In genomic region chr8:71289098-71289497, GRCm38 (mm10) we compare ENCODE assay signal across 11 mouse cellular contexts. TPM values are rescaled to one million over a fixed set of nuclear protein-coding genes. Genes with fewer than 3 reads are reported as not detected.
A peak's percentile ranks its signal among the peaks of the same experiment; 100 is the strongest.
DNase-seq lines count a peak whose midpoint lies in the region; ATAC-seq and TF ChIP-seq lines count a peak whose summit lies in the region.
"Had no signal": no experiment of that assay in that cellular context is flagged by ENCODE, and none has a peak within 500 bp of the region (broad histone marks: within the 10 kb centered on the region; RNA-seq: fewer than 3 reads in every experiment).

No protein-coding gene starts in this region.

- no peak overlapping the region for H3K4me3 ChIP-seq in heart, embryonic 15.5 days
- no peak overlapping the region for H3K4me3 ChIP-seq in midbrain, postnatal 0 days (ENCODE audit: low read depth, low read length)
- H3K4me3 ChIP-seq: hindbrain, embryonic 13.5 days had no signal

- peak overlapping the region; percentile 37 for H3K27ac ChIP-seq in heart, embryonic 15.5 days
- H3K27ac ChIP-seq in midbrain, postnatal 0 days (ENCODE audit: low read depth, low read length) = no peak overlapping the region
- H3K27ac ChIP-seq: hindbrain, embryonic 13.5 days had no signal

- TF ChIP-seq CTCF in midbrain, postnatal 0 days (IDR thresholded peaks at IDR 0.05) = no peak

- no peaks in the 10 kb centered on the region for H3K27me3 ChIP-seq in heart, embryonic 15.5 days
- no peaks in the 10 kb centered on the region for H3K27me3 ChIP-seq in midbrain, postnatal 0 days (ENCODE audit: insufficient read depth, low read length)
- H3K27me3 ChIP-seq: hindbrain, embryonic 13.5 days had no signal

- H3K4me1 ChIP-seq in heart, embryonic 15.5 days (replicated peaks) = peaks cover 32% of the 10 kb centered on the region
- H3K4me1 ChIP-seq in midbrain, postnatal 0 days (ENCODE audit: insufficient read depth, low read length) = no peaks in the 10 kb centered on the region

- H3K36me3 ChIP-seq in heart, embryonic 15.5 days = peaks cover 20% of the 10 kb centered on the region
- H3K36me3 ChIP-seq in midbrain, postnatal 0 days (ENCODE audit: insufficient read depth, low read length) = peaks cover 12% of the 10 kb centered on the region

- H3K4me2 ChIP-seq in heart, embryonic 15.5 days = no peak overlapping the region
- no peak overlapping the region for H3K4me2 ChIP-seq in midbrain, postnatal 0 days (ENCODE audit: low read depth, low read length, poor library complexity, severe bottlenecking)
- H3K4me2 ChIP-seq: hindbrain, embryonic 13.5 days had no signal

- WGBS in heart, embryonic 15.5 days = 44% methylated on average over 7 of the region's 7 CpGs
- 84% methylated on average over 7 of the region's 7 CpGs for WGBS in midbrain, postnatal 0 days

- intact Hi-C loops in gastrocnemius, postnatal 14 days (cut with DNase I; ENCODE audit: low total_unique reads) = no loop called here

- ATAC-seq in heart, embryonic 15.5 days (replicated peaks; ENCODE audit: insufficient number of reproducible peaks, insufficient read depth, low FRiP score, low read depth) = 0 out of 2 replicates have a peak, but pooled peaks have one; percentile 41
- no peak for ATAC-seq in midbrain, postnatal 0 days (ENCODE audit: low FRiP score)

- peak; percentile 34 for DNase-seq in gastrocnemius, postnatal 14 days
- no peak for DNase-seq in gastrocnemius, postnatal 10 days
- DNase-seq in 416B (ENCODE audit: low read depth) = peak; percentile 44
- peak; percentile 67 for DNase-seq in lung, postnatal 36 days
- DNase-seq in right cerebral cortex, postnatal 25 days = no peak
- DNase-seq in midbrain, postnatal 0 days (ENCODE audit: low spot score) = no peak
- DNase-seq in layer of hippocampus, postnatal 14 days (ENCODE audit: low spot score in 2 of 2) = no peak
- DNase-seq: kidney, adult 8-10 months; thymus, adult 2 months had no signal

- H3K9ac ChIP-seq in heart, embryonic 15.5 days = no peak overlapping the region
- no peak overlapping the region for H3K9ac ChIP-seq in midbrain, postnatal 0 days (replicated peaks; ENCODE audit: low read length, poor library complexity, severe bottlenecking)
- H3K9ac ChIP-seq: hindbrain, embryonic 13.5 days had no signal

- H3K9me3 ChIP-seq in heart, embryonic 15.5 days (replicated peaks) = no peaks in the 10 kb centered on the region
- no peaks in the 10 kb centered on the region for H3K9me3 ChIP-seq in midbrain, postnatal 0 days (ENCODE audit: low read length)
- H3K9me3 ChIP-seq: hindbrain, embryonic 13.5 days had no signal

RNA-seq across cellular contexts. Expression of gene Haus8, which starts 16.4 kb away (rescaled TPM):
- 1 to 10 TPM; 6.4 to 8.2 TPM for total RNA-seq in gastrocnemius, postnatal 14 days (2021)
- 10 to 100 TPM; 10.0 to 10.3 TPM for total RNA-seq in gastrocnemius, postnatal 10 days (2021)
- 114 and 120 TPM in 2 replicates for polyA plus RNA-seq in heart, embryonic 15.5 days (2015; fragmentation: Nextera tagmentation; extraction: Ambion mirVana)
- 26.2 and 27.8 TPM in 2 replicates for total RNA-seq in midbrain, postnatal 0 days (2014; rRNA removed)
- 46.2 and 49.6 TPM in 2 replicates for polyA plus RNA-seq in midbrain, postnatal 0 days (2015; fragmentation: Nextera tagmentation; extraction: Ambion mirVana)
- 10 to 100 TPM; 13.9 to 14.6 TPM for total RNA-seq in layer of hippocampus, postnatal 14 days (2021)

RNA-seq across cellular contexts. Expression of gene Myo9b, which starts 16.6 kb away (rescaled TPM):
- total RNA-seq in gastrocnemius, postnatal 14 days (2021) = 10 to 100 TPM; 12.7 to 15.0 TPM
- 10 to 100 TPM; 17.6 to 25.9 TPM for total RNA-seq in gastrocnemius, postnatal 10 days (2021)
- polyA plus RNA-seq in heart, embryonic 15.5 days (2015; fragmentation: Nextera tagmentation; extraction: Ambion mirVana) = 13.6 and 20.2 TPM in 2 replicates
- 32.3 and 58.1 TPM in 2 replicates for total RNA-seq in midbrain, postnatal 0 days (2014; rRNA removed)
- 6.9 and 7.6 TPM in 2 replicates for polyA plus RNA-seq in midbrain, postnatal 0 days (2015; fragmentation: Nextera tagmentation; extraction: Ambion mirVana)
- total RNA-seq in layer of hippocampus, postnatal 14 days (2021) = 10 to 100 TPM; 31.2 to 36.4 TPM

Comparison
In these comparisons a context has a peak if more than half of its experiments do, and no peak if none do; other contexts are left out.
1. DNase-seq: peak in gastrocnemius, postnatal 14 days (single experiment), 416B (single experiment) and lung, postnatal 36 days (single experiment); none in gastrocnemius, postnatal 10 days (single experiment), right cerebral cortex, postnatal 25 days (single experiment), midbrain, postnatal 0 days (single experiment) and layer of hippocampus, postnatal 14 days (0 of 2).